Mouse (Mus musculus): ENCODE measurements around the gene Luzp1.
A peak's percentile ranks its signal among the peaks of the same experiment; 100 is the strongest.

Gene Luzp1

DNA sequence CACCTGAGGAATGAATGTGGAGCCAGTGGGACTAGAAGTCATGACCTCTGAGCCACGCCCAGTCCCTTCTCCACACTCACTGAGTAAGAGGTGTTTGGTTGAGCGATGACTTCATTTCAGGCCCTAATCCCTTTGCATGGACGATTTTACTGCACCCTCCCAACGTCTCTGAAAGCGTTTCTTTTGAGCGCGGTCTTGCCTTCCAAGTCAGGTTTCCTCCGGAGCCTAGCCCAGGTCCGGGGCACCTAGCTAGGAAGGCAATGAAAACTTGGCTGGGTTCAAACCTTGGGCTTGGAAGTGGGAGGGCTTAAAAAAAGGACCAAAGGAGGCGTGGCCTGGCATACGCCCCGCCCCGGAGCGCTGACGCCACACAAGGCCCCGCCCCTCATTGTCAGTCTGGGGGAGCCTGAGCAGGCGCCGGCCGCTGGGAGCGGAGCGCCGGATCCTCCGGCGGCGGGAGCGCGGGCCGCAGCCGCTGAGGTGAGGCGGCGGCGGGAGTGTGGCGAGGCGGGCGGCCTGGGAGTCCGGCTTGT, at the start of gene Luzp1:
TSS of gene Luzp1 (plus strand) at position 391 of the 533 bp plus-strand sequence.
- peak; percentile 87 to 90 for DNase-seq

DNA sequence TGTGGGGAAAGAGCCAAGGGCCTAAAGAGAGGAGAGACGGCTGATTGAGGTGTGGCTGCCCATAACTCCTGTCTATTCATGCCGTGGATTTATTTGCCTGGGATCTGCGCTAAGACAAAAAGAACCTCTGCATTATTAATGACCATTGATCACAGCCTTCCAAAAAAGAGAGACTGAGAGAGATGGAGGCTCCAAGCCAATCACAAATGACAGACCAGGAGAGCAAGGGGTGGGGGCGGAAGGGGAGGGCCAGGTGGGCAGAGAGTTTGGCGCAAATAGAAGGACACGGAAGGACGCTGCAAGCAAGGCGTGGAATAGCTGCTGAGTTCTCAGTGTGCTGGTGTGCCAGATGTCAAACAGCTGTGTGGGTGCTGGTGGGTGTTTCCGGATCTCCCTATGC, 46.3 kb upstream of the Luzp1 start, which contains the start of gene Htr1d:
TSS of gene Htr1d (plus strand) at position 301 of the 400 bp plus-strand sequence.
- DNase-seq: no peak

DNA sequence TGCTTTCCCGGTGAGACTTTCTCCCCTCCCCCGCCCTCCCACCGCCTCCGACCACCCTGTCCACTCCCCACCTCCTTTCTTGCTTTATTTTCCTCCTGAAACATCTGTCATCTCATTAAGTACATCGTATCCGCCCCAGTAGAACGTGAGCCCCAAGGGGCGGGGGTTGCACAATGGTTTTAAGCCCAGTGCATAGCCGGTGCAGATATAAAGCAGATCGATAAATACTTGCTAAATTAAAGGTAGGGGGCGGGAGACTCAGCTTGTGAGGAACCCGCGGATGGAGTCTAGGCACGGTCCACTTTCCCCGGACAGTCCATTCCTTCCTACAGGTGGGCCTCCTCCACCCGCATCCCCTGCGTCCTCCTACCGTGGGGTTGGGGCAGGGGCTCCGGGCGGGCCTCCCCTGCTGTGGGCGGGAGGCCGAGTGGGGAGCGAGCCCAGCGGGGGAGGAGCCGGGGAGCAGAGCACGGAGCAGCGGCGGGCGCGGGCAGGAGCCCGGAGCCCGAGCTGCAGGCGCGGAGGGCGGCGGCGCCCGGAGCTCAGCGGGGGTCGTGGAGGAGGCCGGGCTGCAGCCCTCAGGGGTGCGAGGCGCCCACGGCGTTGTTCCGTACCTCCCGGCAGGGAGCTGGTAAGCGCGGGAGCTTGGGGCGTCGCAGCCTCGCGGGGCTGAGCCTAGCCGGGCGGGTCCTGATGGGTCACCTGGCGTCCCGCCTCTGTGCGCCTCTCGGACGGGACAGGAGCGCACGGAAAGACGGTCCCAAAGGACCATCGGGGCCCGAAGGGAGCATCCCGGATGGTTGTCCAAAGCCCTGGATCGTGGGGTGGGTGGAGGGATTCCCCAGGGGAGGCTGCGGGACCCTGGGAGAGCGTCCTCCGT, 45.2 kb upstream of the Luzp1 start:
- DNase-seq: peak; percentile 7 to 10

DNA sequence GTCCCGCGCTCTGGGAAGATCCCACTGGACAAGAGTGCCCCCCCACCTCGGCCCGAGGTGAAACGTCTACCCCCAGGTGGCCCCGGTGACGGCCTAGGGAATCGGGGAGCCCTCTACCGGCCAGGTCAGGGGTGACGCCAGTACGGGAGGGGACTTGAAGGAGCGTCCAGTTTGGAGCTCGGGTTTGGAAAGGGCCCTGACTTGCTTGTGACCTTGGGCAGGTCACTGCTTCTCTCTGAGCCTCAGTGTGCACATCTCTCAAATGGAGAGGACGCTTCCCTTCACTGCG, 44.6 kb upstream of the Luzp1 start:
- peak; percentile 31 to 40 for DNase-seq

DNA sequence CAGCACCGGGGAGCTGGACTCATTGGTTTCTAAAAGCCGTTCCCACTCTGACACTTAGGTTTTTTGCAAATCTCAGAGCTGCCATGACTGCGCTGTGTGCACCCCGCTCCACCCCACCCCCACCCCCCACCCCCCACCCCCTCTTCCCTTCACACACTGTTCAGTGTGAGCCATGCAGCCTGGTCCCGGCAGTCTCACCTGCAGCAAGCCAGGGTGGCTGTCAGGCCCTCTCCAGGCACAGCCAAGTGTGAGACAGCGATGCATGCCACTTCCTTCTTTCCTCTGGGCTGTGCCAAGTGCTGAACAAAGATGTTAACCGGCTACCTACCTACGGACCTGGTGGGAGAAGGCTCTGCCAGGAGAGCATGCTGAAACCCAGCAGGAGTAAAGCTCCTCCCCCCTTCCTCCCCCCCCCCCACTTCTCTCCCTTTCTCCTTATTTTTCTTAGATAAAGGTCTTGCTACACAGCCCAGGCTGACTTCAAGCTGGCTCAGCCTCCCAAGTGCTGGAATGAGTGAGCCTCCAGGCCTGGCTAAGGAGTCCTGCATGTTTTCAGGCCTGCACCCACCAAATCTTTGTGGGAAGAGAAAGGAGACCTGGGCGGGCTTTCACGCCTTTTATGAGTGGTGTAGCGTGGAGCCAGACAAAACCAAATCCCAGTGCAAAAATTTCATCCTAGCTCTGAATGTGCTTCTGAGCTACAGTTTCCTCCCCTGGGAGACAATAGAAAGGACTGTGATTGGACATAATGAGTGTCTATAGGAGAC, 38.8 kb upstream of the Luzp1 start:
- DNase-seq: no peak

DNA sequence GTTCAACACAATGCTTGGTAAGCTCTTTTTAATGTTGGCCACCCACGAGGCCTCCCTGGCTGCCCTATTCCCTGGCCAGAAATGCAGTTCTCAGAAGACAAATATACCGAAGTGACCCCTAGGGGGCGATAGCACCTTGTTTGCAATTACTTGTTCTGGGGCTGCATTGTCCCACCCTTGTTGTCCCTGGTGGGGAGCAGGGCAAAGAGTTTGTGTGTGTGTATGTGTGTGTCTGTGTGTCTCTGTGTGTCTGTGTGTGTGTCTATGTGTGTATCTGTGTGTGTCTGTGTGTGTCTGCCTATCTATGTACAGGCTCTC, 38.2 kb upstream of the Luzp1 start:
- peak; percentile 22 to 37 for DNase-seq

DNA sequence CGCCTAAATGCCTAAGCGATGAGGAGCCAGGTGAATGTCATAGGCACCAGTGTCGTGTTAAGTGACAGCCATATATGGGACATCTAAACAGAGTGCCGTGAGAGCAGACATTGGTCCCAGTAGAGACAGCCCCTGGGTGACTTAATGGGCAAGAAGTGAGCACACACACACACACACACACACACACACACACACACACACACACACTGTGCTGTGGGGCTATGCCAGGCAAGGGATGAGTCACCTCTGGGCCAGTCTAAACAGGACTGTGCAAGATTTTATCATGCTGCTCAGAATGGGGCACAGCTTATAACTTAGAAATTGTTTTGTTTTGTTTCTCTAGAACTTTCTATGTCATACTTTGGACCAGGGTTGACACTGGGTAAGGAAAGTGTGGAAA, 35.5 kb upstream of the Luzp1 start:
- DNase-seq: no peak

DNA sequence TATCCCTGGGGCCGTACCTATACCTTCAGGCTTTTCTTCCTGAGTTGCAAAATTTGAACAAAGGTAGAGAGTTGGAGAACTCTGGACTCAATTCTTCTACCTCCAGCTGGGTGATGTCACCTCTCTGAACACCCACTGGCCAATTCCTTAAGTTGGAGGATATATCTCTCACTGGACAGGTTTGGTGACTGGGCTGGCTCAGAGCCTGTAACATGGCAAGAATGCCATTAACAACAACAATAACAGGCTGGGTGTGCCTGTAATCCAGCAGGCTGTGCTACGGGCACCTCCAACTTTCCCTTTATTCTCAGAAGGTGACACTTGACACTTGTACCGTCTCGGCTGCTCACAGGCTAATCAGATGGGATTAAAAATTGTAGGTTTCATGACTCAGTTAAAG, 30.5 kb upstream of the Luzp1 start:
- DNase-seq: no peak

DNA sequence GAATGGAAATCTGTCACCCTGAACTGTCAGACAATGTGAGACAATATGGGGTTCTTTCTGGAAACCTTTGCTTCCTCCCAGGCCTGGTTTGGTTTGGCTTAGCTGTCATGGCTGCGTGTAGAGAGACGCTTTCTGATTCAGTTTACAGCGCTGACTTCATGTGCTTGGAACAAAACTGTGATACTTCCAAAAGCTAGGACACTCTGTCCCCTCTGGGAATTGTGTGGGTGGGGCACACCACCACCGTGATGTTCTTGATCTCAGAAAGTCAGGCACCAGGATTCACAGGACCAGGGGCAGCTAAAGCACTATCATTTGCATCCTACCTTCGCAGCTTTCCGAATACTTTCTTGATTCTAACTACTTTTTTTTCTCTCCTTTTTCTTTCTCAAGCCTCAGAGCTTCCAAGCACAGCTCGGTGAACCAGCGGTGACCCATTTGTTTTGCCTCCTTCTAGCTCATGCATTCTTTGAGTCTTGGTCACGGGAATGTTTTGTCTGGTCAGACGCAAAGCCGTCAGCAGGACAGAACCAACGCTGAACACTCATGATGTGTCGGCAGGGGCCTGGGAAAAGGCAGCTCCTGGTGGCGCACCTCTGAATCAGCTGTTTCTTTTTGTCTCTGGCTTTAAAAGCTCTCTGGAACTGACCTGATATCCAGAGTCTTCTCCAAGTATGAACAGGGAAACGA, 28.1 kb upstream of the Luzp1 start:
- no peak for DNase-seq

DNA sequence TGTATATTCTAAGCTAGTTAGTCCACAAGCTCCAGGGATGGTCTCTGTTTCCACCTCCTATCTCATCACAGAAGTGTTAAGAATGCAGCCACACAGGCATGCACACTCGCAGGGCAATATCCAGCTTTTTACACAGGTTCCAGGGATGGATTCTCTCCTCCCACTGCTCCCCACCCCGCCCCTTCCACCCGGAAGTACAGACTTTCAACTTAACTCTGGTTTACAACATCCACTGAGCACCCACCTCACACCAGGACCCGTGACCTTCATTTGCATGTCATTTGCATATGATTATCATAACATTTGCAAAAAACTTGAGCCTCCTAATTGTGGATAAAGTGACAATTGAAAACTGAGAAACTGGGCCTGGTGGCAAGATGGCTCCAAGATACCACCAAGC, 25.0 kb upstream of the Luzp1 start:
- DNase-seq: no peak

DNA sequence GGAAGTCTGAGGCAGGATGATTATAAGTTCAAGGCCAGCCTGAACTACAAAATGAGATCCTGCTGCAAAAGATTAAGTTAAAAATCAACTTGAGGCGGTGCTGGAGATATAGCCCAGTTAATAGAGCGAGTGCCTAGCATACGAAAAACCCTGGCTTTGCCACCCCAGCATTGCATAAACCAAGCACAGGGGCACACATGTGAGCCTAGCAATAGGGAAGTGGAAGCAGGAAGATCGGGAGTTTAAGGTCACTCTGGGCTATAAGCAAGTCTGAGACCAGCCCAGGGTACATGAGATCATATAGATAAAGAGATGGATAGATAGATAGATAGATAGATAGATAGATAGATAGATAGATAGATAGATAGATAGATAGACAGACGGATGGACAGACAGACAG, 19.8 kb upstream of the Luzp1 start:
- DNase-seq: no peak

DNA sequence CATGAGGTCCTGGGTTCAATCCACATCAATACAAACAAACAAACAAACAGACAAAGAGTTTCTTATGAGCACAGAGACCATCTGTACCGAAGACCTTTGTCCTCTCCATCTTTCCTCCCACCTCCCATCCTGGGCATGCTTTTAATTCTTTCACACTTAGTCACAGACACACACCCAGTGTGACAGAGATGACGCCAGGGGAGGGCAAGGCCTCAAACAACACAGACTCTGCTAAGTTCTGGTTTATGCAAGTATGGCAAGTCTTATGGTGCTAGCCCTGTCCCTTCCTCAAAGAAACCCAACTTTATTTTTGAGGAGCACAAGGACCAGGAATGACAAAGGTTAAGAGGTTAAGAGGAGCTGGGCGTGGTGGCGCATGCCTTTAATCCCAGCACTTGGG, 19.3 kb upstream of the Luzp1 start:
- DNase-seq: no peak

DNA sequence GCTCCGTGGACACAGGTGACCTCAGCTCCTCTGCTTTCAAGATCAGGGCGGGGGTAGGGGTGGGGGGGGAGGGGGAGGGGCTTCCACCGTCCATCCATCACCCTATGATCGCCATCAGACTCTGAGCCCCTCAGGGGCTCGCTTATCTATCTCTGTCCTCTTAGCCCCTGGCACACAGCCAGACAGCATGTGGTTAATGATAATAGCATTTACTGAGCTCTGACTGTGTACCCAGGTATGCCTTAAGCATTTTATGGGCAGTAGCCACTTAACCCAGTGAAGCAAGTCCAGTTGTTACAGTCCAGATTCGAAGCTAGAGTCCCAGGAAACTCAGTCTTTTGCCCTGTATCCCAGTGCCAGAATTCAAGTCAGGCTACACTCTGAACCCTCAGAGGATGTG, 18.0 kb upstream of the Luzp1 start:
- no peak for DNase-seq

DNA sequence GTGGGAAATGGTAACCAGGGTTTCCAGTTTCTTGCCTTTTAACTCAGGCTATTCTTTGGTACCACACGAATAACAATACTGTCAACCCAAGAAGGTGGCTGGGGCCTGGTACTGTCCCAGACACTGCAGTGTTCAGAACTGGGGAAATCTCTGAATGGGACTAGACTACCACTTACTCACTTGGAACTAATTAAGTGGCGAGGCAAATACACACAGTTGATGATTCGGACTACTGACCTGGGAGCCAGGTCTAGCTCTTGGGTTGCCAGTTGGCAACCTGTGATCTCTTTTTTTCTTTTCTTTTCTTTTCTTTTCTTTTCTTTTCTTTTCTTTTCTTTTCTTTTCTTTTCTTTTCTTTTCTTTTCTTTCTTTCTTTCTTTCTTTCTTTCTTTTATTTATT, 17.3 kb upstream of the Luzp1 start:
- DNase-seq: no peak

DNA sequence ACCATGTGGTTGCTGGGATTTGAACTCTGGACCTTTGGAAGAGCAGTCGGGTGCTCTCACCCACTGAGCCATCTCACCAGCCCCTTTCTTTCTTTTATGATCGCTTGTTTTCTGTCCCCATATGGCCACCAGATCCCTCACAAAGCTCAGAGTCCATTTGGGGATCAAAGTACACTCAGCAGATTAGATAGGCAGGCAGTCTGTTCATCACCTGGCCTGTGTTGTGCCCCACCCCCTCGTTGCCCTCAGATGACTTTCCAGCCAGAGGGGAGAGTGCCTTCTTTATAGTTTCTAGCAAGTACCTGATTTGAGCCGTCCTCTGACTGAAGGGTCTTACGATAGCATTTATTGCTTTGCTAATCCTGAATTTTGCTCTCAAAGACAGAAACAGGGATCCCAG, 16.8 kb upstream of the Luzp1 start:
- no peak for DNase-seq

DNA sequence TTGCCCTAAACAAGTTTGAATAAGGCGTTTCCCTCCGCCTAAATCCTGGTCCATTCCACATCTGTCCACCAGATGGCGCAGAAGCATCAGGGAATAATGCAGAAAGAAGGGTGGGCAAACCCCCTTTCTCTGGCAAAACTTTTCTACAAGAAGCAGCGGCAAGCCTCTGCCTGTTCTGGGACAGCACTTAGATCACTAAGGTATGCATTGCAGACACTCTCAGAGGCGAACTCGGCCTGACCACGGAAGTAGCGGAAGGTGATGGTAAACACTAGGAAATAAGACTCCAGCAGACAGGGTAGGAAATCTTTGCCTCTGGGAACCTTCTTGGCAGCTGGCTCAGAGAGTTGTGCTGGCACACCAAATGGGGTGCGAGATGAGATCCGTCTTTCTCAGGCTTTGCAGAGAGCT, 14.7 kb upstream of the Luzp1 start:
- DNase-seq: peak; percentile 60 to 63

DNA sequence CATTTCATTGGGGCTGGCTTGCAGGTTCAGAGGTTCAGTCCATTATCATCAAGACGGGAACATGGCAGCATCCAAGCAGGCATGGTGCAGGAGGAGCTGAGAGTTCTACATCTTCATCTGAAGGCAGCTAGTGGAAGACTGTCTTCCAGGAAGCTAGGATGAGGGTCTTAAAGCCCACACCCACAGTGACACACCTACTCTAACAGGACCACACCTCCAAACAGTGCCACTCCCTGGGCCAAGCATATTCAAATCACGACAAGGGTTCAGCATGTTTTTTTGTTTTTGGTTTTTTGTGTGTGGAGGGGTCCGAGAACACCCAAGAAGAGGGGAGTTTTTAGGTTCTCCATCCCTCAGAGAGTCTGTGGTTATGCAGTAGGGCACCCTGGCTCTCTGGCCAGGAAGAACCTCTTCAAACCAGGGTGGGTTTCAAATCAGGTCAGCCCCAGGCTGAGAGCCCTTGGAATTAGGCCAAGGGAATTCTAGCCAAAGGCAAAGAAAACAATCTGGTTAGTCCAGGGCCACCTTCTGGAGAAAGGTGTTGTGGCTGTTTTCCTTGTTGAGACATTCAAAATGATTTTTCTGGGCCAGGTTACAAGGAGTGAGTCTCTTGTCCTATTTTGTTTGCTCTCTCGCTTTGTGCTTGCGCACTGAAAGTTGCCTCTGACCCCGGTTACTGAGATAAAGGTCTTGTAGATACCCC, 12.9 kb upstream of the Luzp1 start:
- no peak for DNase-seq

DNA sequence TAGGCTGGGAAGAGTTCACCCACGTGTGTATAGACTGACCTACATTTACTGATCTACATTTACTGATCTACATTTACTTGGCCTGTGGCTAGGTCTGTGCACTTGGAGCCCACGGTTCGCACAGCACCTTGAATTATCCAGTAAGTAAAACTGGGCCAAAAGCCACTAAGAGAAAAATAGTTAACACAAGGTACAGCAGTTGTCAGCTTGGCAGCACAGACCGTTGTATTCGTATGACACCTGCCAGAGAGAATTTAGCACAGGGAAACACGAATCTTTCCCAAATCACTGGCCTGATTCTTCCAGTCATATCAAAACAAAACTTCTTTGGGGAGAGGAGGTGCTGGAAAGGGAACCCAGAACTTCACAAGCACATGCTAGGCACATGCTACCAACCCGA, 11.3 kb upstream of the Luzp1 start:
- no peak for DNase-seq

DNA sequence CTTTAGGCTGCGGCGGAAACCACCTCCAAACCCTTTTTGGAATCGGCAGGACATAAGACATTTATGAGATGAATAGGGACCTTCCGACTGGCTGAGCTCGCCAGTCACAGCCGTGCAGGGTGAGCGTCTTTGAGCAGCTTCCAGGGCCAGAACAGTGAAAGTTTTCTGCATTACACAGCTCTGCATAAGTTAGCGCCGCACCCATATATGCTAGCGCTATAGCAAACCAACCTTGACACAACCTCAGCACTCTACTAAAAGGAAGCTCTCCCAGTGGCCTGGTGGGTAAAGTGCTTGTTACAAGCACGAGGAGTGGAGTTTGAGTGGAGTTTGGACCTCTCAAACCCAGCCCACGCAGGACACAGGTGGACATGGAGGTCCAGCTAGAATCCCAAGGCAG, 10.4 kb upstream of the Luzp1 start:
- no peak for DNase-seq

DNA sequence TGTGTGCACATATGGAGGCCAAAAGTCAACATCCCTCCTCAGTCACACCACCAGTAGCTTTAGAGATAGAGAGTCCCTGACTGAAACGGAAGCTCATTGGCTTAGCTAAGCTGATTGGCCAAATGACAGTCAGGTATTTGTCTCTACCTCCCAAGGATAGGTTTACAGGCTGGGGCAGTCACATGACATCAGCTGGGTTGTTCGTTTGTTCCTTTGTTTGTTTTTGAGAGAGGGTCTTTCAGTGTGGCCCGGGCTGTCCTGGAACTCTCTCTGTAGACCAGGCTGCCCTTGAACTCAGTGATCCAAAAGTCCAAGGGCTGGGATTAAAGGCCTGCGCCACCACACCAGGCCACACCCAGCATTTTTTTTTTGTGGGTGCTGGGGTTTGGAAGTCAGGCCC, 8.4 kb upstream of the Luzp1 start:
- no peak for DNase-seq

DNA sequence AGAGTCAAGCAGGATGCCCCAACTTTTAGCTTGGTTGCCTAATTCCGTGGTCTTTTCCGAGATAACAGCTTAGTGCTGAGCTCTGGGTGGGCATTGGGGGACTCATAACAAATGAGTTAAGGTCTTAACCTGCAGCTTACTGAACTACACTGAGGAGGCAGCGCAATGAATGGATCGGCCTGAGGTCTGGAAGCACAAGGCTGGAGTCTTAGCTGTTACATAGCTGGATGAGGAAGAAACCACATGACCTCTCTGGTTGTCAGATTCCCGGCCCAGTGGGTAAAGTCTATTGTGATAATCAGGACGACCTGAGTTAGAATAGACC, 7.8 kb upstream of the Luzp1 start:
- no peak for DNase-seq

DNA sequence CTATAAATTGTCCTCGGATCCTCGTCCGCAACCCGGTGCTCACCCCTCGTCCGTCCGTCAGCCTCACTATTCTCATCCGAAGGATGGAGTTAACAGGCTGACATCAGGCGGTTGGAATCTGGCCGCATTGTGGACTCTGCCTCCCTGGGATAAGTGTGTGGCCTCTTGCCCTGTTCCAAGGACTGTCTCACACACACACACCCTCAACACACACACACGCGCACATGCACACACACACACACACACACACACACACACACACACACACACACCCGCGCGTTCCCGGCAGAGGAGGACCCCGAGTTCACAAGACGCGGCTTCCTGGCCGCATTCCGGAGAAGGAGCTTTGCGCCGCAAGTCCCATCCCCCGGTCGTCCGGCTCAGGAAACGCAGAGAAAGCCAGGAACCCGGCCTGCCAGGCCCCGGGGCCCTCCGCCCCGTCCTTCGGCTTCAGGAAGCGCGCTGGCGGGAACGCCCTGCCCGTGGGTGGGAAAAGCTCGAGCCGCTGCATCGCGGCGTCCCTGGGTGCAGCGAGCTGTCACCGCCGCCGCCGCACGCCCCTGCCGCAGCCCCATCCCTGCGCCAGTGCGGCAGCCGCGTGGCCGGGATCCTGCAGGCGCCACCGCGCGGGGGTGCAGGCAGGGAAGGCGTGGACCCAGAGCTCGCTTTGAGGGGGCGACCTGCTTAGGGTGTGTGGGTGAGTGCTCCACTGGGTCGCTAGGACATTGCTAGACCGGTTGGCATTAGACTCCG, 7.3 kb upstream of the Luzp1 start, which contains the start of gene 6030445D17Rik:
TSS of gene 6030445D17Rik (plus strand) at position 165 of the 753 bp plus-strand sequence.
- peak; percentile 43 to 46 for DNase-seq

Measured in thymus, postnatal 36 days (tissue).